Mouse (Mus musculus) thymus, postnatal 10 days (tissue): ENCODE results near the gene Shmt2.

Source experiments
- DNase-seq, 2 experiments: peaks; one replicate each; pipeline ENCODE4 v3.0.0; 2021; ENCODE audit warnings: low spot score in 2 of 2

Gene Shmt2

DNA sequence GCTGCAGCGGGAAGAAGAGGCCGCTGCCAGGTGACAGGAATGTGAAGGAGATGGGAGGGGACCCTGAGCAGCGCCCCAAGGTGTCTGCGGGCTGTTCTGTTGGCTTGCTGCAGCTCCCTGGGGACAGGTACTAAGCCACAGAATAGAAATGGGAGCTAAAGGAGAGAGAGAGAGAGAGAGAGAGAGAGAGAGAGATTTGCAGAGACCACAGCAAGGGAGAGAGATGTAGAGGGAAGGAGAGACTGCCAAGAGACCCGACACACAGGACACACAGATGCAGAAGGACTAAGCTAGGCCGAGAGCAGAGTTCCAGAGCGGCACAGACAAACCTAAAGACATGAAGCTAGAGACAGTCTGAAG, 10.0 kb downstream of the Shmt2 start:
- DNase-seq = no peak

DNA sequence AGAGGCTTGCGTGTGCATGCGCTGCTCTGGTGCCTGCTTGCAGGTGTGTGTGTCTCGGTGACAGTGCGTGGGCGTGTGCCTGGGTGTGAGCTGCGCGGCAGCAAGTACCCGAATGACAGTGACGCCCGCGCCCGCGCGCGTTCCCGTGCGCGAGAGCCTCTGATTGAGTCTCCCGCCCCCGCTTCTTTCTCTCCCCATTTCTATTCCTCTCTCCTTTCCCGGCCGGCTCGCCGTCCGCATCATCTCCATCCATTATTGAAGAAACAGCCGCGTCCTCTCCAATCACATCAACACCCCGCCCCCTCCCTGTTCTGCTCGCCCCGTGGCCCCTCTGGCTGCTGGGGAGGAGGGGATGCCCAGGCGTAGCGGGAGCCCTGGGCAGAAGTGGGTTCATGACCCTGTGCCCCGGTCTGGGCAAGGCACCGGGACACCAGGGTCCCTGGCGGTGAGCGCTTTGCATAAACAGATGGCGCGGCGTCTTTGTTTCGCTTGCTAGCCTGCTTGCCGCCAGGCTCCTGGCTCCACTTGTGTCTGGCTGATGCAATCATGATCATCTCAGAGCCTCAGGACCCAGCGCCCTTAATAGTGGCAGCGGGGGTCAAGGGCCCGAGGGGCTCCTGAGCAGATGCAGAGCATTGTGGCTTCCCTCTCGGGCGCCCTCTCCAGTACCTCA, 10.5 kb downstream of the Shmt2 start:
- DNase-seq = peak; percentile 58 to 62

DNA sequence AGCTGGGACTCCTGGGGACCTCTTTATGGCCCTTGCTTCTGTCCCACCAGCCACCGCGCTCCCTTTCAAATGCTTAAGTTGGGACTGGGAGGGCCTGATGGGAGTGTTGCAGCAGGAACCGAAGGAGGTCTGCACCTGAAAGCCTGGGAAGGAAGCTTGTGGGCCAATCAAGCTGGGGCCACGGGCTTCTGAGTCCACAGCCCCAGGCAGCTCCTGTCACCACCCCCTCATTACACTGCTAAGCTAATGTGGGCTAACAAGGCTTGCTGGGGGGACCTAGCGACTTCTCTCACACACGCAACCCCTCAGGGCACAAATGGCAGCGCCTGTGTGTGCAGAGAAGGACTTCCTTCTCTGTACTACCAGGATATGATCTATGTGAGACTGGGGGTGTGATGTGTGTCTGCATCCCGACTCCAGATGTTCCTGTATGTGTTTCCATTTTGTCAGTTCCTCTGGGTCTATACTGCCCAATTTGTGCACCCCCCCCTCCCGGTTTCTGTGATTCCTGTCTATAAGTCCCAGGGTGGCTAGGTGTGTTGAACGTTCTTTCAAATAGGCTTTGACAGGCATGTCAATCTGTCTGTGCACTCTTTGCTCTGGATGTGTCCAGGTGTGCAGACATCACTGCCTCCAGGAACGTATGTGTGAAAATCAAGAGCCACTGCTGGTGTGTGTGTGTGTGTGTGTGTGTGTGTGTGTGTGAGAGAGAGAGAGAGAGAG, 11.2 kb downstream of the Shmt2 start:
- DNase-seq = no peak

DNA sequence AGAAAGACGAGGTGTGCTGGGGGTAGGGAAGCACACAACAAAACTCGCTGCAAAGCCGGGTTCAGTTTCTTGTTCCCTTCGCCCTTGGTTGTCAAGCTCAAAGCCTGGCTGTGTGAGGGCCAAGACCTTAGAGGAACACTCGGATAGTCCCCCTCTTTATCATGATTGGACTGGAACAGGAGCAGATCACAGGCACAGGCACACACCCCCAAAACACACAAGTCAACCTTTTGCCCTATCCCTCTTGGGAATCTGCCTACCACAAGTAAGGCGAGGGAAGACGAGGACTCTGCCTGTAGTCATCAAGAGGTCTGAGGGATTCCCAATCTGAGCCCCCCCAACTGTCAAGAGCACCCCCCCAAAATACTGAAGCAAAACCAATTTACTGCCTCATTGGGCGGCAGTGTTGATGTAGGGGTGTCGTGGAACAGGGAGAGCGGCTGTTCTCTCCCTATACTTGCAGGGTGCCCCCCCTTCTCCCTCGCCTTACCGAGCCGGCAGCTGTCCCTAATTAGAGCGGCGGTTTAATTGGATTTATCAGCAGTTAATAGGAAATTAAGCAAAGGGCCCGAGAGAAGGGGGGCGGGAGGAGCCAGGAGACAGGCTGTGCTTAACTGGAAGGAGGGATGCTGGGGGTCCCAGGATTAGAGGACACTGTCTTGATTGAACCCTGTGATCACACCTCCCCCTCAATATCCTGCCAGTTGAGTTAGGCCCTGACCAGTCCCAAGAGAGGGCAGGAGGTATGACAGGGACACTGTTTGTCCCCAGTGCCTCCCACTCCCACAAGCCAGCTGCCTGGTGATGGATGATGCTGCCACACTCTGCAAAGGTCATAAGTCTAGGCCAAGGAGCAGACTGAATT, 12.2 kb downstream of the Shmt2 start:
- DNase-seq = no peak

DNA sequence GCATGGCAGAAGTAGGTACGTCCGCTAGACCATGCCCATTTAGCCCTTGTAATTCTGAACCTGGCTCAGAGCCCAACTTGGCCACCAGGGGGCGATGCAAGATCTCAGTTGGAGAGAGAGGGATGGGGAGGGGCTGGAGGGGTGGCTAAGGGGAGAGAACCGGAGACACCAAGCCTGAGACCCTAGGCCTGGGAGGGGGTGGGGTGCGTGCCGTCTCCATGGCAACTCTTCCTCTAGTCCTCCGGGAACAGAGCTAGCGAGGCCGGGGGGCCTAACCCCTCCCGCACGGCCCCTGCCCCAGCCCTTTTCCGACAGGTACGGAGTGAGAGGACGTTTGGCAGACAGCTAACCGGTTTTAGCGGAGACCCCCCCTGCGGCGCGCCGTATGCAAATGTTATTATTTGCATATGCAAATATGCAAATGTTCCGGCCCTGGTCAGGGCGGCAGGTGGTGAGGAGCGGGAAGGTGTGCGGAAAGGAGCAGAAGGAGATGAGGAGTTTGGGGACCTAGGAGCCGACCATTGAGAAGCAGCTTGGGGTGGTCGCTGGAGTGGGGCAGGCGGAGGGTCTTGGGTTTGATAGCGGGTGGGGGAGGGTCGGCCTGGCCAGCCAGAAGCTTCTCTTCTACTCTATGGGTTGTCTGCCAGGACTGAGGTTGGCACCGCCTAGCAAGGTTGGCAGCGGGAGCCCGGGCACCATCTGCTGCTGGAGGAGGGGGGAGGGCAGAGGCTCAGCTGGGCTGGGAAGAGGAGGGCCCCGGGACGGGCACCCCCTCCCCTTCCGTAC, 13.0 kb downstream of the Shmt2 start:
- peak; percentile 74 to 92 for DNase-seq

DNA sequence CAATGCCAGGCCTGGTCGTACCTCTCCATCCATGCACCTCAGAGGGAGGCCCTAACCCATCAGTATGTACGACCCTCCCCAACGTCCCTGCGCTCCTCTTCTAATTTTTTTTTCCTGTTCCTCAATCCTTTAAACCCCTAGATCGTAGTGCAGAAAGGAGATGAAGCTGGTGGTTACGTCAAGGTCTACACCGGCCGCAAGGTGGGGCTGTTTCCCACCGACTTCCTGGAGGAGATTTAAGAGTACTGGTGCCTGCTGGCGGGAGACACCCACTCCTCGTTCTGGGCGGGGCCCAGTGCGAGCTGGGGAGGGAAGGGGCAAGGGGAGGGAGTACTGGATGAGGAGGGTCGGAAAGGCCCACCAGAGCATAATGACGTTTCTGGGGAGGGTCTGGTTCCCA, 14.0 kb downstream of the Shmt2 start:
- peak; percentile 70 to 86 for DNase-seq

DNA sequence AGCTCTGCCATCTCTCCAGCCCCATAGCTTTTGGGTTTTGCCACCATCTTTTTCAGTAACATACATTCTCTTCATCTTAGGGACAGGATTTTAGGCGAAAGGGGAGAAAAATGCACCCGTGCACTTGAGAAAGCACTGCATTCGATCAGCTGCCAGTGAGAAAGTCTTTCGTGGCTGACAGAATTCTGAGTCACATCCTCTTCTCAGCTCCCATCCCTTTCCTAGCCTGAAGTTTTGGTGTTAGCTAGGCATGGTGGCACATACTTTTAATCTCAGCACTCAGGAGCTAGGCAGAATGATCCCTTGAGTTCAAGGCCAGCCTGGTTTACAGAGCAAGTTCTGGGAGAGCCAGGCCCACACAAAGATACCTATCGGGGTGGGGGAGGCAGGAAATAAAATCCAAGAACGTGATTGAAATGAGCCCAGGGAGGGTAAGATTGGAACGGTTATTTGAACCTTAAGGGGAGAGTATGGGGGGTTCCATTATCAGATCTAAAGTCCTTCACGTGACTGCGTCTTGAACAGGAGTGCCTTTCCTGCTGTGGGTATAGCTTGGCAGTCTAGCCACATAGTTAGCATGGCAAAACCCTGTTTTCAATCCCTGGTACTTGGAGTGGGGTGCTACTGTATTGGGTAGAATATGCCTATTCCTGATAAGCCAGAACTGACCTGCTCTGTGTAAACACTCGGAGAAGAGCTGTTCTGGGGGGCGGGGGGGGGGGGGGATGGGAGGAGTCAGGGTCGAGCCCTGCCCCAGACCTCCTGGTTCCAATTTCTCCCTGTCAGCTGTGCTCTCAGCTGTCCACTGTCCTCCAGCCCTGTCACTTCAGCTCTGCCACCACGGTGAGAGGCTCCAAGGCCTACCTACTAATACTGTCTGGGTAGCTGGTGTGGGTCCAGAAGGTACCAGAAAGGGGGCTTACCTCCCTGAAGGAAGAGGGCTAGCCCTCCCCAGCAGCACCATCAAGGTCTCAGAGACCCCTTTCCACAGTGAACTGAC, 21.1 kb downstream of the Shmt2 start, which contains the start of gene Stac3:
Stac3 (plus strand) TSS at position 793 of the 1,000 bp plus-strand sequence.
- DNase-seq = no peak

DNA sequence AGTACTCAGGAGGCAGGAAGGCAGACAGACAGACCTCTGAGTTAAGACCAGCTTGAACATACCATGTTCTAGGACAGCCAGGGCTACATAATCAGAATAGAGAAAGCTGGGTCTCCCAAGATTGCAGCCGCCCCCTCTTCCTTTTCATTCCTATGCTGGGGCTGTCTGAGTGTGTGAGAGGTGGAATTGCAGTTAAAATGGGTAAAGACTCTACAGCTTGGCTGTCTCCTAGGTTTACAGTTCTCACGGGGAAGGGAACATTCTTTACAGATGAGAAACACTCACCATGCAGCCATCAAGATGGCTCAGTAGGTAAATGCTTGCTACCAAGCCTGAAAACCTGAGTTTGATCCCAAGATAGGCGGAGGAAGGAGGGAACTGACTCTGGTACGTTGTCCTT, 22.2 kb downstream of the Shmt2 start:
- no peak for DNase-seq

DNA sequence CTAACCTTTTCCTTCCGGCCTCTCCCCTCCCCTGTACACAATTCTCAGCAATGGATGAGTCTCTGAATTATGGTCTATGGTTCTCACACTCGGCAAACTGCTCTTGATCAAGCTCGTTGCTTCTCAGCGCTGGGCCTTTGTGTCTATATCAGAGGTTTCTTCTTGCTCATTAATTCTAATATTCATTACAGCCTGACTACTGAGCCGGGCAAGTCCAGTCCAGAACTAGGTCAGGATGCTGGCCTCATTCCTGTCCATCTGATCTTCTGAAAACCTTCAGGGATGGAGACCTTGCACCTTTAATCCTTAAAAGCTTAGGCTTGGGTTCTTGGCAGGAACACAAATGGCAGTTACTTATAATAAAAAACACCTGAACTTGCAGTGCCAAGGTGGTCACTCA, 22.7 kb downstream of the Shmt2 start:
- no peak for DNase-seq

DNA sequence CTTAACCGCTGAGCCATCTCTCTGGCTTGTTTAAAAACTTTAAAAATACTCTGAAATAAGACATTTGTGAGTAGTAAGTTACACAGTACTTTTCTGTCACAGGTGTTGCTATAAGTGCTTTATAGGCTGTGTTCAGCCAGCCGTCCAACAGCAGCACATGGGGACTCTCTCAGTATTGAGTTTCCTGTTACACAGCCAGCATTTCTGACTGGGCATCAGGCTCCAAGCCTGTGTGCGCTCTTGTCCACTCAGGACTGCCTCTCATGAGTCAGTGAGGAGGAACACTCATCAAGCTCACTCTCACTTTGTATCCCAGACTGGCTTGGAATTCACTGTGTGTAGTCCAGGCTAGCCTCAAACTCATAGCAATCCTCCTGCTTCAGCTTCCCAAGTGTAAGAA, 26.1 kb downstream of the Shmt2 start:
- DNase-seq = no peak

DNA sequence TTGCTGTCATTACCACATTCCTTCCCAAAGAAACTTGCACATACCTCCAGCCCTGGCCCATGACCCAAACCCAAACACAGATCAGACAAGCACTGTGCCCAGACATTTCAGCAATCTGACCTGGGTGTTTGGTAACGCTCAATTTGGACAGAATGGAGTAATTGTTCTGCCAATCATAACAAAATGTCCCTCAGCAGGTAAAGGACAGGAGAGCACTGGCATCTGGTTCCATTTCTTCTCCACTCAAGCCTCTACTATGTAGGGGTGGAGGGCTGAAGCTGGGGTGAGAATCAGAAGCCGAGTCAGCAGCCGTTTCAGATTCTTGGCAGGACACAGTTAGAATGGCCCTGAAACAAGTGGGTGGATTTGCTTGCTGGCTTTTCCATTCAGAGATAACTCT, 30.1 kb downstream of the Shmt2 start:
- DNase-seq = no peak

DNA sequence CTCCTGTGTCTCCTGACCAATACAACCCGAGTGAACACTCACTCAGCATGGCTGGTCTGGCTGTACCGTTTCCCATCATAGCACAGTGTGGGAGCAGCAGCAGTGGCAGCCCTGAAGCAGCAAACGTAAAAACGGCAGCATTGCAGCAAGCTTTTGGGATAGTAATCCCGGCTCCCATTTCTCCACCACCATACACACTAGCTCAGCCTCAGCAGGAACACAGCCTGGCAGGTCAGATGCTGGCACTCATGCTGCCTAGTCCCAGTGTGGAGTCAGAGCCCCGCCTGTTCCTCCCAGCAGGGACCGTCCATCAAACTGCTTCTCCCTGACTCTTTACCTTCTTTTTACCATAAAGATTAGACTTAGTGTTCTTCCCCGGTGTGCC, 31.1 kb downstream of the Shmt2 start:
- DNase-seq = no peak

DNA sequence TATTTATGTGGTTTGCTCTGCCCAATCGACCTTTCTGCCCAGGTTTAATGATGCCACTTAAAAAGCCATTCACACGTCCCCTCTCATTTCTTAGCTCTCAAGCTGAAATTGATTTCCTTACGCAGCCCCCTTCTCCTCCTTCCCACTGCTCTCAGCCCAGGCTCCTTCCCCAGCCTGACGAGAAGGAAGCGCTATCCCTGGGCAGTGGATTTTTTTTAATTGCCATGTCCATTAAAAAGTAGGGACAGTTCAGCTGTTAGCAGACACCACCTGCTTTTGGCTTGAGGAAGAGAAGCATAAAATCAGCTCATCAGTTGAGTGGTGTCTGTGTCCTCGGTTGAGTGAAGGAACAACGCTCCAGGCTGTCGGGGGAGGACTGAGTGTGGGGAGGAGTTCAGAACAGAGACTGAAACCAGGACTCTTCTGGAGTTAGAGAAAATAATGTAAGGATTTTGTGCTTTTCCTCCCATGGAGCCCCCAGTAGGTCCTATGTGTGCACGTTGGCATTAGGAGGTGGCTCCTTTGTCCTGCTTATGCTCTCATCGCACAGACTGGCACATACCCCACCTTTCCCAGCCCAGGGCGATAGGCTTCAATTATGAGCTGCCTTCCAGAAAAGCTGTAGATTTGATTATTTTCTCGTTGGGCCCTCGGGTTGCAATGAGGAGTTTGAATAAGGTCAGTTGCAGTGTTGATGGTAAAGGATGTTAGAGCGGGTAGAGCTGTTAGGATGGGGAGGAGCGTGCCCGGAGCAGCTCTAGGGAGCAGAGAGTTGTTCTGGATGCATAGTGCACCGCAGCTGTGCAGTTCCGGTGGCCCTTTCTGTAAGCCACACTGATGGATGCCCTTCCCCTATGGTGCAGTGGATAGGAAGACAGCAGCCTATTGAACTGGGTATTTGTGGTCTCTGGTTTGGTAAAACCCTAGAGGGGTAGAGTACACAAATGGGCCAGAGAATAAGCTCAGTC, 31.8 kb downstream of the Shmt2 start:
- no peak for DNase-seq

DNA sequence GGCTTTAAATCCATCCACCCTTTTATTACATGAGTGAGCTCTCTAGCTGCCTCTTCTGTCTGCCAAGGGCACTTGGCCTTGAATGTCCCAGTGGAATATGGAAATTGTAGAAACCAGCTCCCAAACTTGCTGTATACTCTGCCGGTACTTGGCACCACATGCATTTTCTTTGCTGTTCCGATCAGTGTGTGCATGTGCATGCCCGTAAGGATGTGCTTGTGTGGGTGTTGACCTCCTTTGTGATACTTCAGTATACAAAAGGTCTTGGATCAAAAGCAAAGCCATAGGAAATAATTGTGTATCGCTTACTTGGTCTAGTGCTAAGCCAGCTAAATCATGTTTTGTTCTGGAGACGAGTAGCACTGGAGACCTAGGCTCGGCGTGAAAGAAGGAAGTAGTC, 33.4 kb downstream of the Shmt2 start:
- DNase-seq = no peak

DNA sequence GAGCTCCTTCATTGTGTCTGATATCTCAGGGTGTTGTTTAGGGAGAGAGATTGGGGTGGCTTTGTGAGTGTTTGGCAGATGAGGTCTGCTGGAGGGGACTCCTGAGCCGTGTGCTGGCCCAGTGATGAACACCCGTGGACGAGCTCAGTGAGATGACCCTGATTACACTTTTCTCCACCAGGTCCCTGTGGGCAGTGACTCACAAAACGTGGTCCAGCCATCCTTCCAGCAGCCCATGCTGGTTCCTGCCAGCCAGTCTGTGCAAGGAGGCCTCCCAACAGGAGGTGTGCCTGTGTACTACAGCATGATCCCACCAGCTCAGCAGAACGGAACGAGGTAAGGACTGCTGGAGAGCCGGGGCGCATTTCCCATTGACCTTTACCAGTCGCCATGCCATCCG, 37.0 kb downstream of the Shmt2 start:
- no peak for DNase-seq

DNA sequence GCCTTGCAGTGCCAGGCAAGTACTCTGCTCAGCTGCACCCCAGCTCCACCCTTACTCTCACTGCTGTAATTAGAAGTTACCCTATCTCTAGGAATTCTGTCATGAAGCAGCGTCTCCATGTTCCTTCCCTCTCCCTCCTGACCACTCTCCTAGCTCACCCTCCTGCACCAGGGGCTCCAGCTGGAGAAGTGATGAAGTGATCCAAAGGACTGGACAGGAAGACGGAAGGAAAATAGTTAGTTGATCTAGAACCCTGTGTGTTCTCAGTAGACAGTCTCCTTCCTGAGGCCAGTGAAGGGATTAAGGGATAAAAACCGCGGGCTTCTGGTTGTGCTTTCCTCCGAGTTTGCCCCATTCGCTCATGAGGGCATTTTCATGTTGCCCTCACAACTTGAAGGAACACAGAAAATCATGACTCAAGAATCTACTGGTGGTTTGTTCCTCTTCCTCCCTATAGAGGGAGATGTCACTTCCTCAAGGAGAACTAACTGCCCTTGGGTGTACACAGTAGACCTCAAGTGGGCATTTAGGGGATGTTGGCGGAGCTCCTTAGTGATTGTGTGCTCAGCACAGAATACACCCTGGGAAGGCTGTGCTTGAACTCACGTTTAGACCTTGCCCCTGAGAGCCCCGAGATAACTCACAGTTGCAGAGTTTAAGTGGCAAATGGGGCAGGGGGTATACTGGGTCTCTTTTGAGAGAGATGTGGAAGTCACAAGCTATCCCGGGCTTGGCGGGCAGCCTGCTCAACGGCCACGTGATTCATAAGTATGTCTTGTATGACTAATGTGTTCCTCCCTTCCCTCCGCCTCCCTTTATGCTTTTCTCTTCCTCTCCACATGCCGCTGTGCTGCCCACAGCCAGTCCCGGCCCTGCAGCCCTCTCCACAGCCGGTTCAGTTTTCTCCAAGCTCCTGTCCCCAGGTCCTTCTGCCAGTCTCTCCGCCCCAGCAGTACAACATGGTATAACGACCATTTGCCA, 41.1 kb downstream of the Shmt2 start:
- no peak for DNase-seq

DNA sequence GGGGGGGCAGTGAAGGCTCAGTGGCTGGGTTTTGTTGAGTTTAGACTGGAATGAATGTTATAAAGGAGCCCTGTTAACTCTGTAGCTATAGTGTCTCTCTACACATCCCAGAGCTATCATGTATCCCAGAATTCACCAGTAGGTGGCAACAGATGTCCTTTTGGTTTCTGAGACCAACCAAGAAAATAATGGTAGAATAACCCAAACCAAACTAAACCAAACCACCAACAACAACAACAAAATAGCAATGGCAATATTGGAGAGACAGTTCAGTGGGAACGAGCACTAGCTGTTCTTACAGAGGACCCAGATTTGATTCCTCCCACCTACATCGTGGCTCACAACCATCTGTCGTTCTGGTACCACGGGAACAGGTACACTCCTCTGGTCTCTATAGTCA, 43.1 kb downstream of the Shmt2 start:
- DNase-seq = peak in 1 of 2 experiments; percentile 31

DNA sequence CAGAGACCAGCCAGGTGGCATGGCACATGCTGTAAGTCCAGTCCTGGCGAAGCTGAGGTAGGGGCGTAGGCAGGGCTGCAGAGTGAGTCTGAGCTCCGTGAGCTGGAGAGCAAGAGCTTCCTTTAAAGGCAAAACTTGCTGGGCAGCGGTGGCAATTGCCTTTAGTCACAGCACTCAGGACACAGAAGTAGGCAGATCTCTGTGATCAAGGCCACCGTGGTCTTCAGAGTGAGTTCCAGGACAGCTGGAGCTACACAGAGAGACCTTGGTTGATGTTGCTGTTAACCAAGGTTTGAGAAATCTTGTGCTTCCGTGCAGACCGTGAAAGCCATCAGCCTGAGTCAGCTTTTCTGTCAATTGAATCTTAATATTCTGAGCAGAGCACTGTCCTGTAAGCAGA, 44.9 kb downstream of the Shmt2 start:
- DNase-seq = no peak
